Mouse (Mus musculus): ENCODE results near the gene Cldn12. TPM values are rescaled to one million over a fixed set of nuclear protein-coding genes. Genes with fewer than 3 reads are reported as not detected.

Gene Cldn12
- 14.1 and 16.9 TPM in 2 replicates for polyA plus RNA-seq (2014; fragmentation: Nextera tagmentation; extraction: Ambion mirVana)

GRCm38 (mm10) chr5:5514196-5515076 is at the start of gene Cldn12:
TSS of gene Cldn12 (minus strand) at chr5:5514958.
- H3K4me1 ChIP-seq (replicated peaks; ENCODE audit: control insufficient read depth, insufficient read depth, low read length) = no peaks in the 10 kb centered on the region
- under 1% methylated on average over 77 of the region's 79 CpGs for WGBS
- H3K4me2 ChIP-seq = peak within 1 kb of the TSS; percentile 85
- no peaks in the 10 kb centered on the region for H3K9me3 ChIP-seq (ENCODE audit: control insufficient read depth, low read length)
- no peaks in the 10 kb centered on the region for H3K27me3 ChIP-seq (replicated peaks; ENCODE audit: control insufficient read depth, insufficient read depth, low read length)
- peak; percentile 85 for ATAC-seq (replicated peaks; ENCODE audit: low FRiP score)
- peak within 1 kb of the TSS; percentile 55 for H3K4me3 ChIP-seq (ENCODE audit: low read depth, low read length)
- peak within 1 kb of the TSS; percentile 66 for H3K9ac ChIP-seq (ENCODE audit: low read depth, low read length)
- peak; percentile 85 for DNase-seq (ENCODE audit: low spot score)
- H3K27ac ChIP-seq (ENCODE audit: low read depth, low read length) = peak within 1 kb of the TSS; percentile 27; the same call in 1 of the 2 replicates
- H3K36me3 ChIP-seq (ENCODE audit: control insufficient read depth, insufficient read depth, low read length) = no peaks in the 10 kb centered on the region

- DNase-seq (ENCODE audit: low spot score) (no peak), ATAC-seq (replicated peaks; ENCODE audit: low FRiP score) (no peak)
- H3K36me3 ChIP-seq (ENCODE audit: control insufficient read depth, insufficient read depth, low read length) = no peaks in the 10 kb centered on the region
- no peak overlapping the region for H3K4me2 ChIP-seq
- no peaks in the 10 kb centered on the region for H3K27me3 ChIP-seq (replicated peaks; ENCODE audit: control insufficient read depth, insufficient read depth, low read length)
- no peaks in the 10 kb centered on the region; the same call in 1 of the 2 replicates for H3K4me1 ChIP-seq (replicated peaks; ENCODE audit: control insufficient read depth, insufficient read depth, low read length)
- H3K4me3 ChIP-seq (ENCODE audit: low read depth, low read length) = no peak overlapping the region
- no peak overlapping the region for H3K9ac ChIP-seq (ENCODE audit: low read depth, low read length)
- WGBS = 60% methylated on average over 3 of the region's 3 CpGs
- no peak overlapping the region for H3K27ac ChIP-seq (ENCODE audit: low read depth, low read length)
- H3K9me3 ChIP-seq (ENCODE audit: control insufficient read depth, low read length) = no peaks in the 10 kb centered on the region
Observed at GRCm38 (mm10) chr5:5562435-5562834, 47.7 kb upstream of the Cldn12 start.

- Histone ChIP-seq H3K27ac (ENCODE audit: low read depth, low read length) (no peak overlapping the region), H3K4me2 (no peak overlapping the region), H3K4me1 (replicated peaks; ENCODE audit: control insufficient read depth, insufficient read depth, low read length) (no peaks in the 10 kb centered on the region; the same call in 1 of the 2 replicates), H3K36me3 (ENCODE audit: control insufficient read depth, insufficient read depth, low read length) (no peaks in the 10 kb centered on the region), H3K9ac (ENCODE audit: low read depth, low read length) (no peak overlapping the region), H3K4me3 (ENCODE audit: low read depth, low read length) (no peak overlapping the region), H3K9me3 (ENCODE audit: control insufficient read depth, low read length) (no peaks in the 10 kb centered on the region), H3K27me3 (replicated peaks; ENCODE audit: control insufficient read depth, insufficient read depth, low read length) (no peaks in the 10 kb centered on the region)
- no peak for DNase-seq (ENCODE audit: low spot score)
- no peak for ATAC-seq (replicated peaks; ENCODE audit: low FRiP score)
- 62% methylated on average over 4 of the region's 4 CpGs for WGBS
Observed at GRCm38 (mm10) chr5:5561041-5561706, 46.4 kb upstream of the Cldn12 start.

- peaks cover 4% of the 10 kb centered on the region; the same call in 1 of the 2 replicates for H3K36me3 ChIP-seq (ENCODE audit: control insufficient read depth, insufficient read depth, low read length)
- H3K9ac ChIP-seq (ENCODE audit: low read depth, low read length) = peak overlapping the region; percentile 82
- DNase-seq (ENCODE audit: low spot score) = no peak
- H3K27ac ChIP-seq (ENCODE audit: low read depth, low read length) = no peak overlapping the region
- no peaks in the 10 kb centered on the region; the same call in 1 of the 2 replicates for H3K4me1 ChIP-seq (replicated peaks; ENCODE audit: control insufficient read depth, insufficient read depth, low read length)
- peak overlapping the region; percentile 76 for H3K4me2 ChIP-seq
- H3K27me3 ChIP-seq (replicated peaks; ENCODE audit: control insufficient read depth, insufficient read depth, low read length) = no peaks in the 10 kb centered on the region
- H3K4me3 ChIP-seq (ENCODE audit: low read depth, low read length) = peak overlapping the region; percentile 78
- no peaks in the 10 kb centered on the region for H3K9me3 ChIP-seq (ENCODE audit: control insufficient read depth, low read length)
- no peak for ATAC-seq (replicated peaks; ENCODE audit: low FRiP score)
- WGBS = 47% methylated on average over 8 of the region's 8 CpGs
Observed at GRCm38 (mm10) chr5:5559798-5560197, 45.0 kb upstream of the Cldn12 start.

GRCm38 (mm10) chr5:5559079-5559740 is 44.5 kb upstream of the Cldn12 start, which contains the start of gene Gtpbp10:
TSS of gene Gtpbp10 (minus strand) at chr5:5559538.
- Histone ChIP-seq H3K9me3 (ENCODE audit: control insufficient read depth, low read length) (no peaks in the 10 kb centered on the region), H3K9ac (ENCODE audit: low read depth, low read length) (peak within 1 kb of the TSS; percentile 82), H3K27ac (ENCODE audit: low read depth, low read length) (peak within 1 kb of the TSS; percentile 65; the same call in 1 of the 2 replicates), H3K27me3 (replicated peaks; ENCODE audit: control insufficient read depth, insufficient read depth, low read length) (no peaks in the 10 kb centered on the region), H3K4me1 (replicated peaks; ENCODE audit: control insufficient read depth, insufficient read depth, low read length) (no peaks in the 10 kb centered on the region; the same call in 1 of the 2 replicates), H3K36me3 (ENCODE audit: control insufficient read depth, insufficient read depth, low read length) (peaks cover 10% of the 10 kb centered on the region), H3K4me3 (ENCODE audit: low read depth, low read length) (peak within 1 kb of the TSS; percentile 78), H3K4me2 (peak within 1 kb of the TSS; percentile 76)
- under 1% methylated on average over 43 of the region's 43 CpGs for WGBS
- peak; percentile 94 for ATAC-seq (replicated peaks; ENCODE audit: low FRiP score)
- peak; percentile 92 for DNase-seq (ENCODE audit: low spot score)

- Histone ChIP-seq H3K4me1 (replicated peaks; ENCODE audit: control insufficient read depth, insufficient read depth, low read length) (no peaks in the 10 kb centered on the region), H3K4me2 (no peak overlapping the region), H3K9me3 (ENCODE audit: control insufficient read depth, low read length) (no peaks in the 10 kb centered on the region), H3K9ac (ENCODE audit: low read depth, low read length) (no peak overlapping the region), H3K27me3 (replicated peaks; ENCODE audit: control insufficient read depth, insufficient read depth, low read length) (no peaks in the 10 kb centered on the region), H3K36me3 (ENCODE audit: control insufficient read depth, insufficient read depth, low read length) (peaks cover 18% of the 10 kb centered on the region), H3K27ac (ENCODE audit: low read depth, low read length) (no peak overlapping the region), H3K4me3 (ENCODE audit: low read depth, low read length) (no peak overlapping the region)
- WGBS = 95% methylated on average over 1 of the region's 1 CpGs
- ATAC-seq (replicated peaks; ENCODE audit: low FRiP score) = no peak
- no peak for DNase-seq (ENCODE audit: low spot score)
Observed at GRCm38 (mm10) chr5:5551110-5551509, 36.4 kb upstream of the Cldn12 start.

- Histone ChIP-seq H3K27me3 (replicated peaks; ENCODE audit: control insufficient read depth, insufficient read depth, low read length) (no peaks in the 10 kb centered on the region), H3K9ac (ENCODE audit: low read depth, low read length) (no peak overlapping the region), H3K4me3 (ENCODE audit: low read depth, low read length) (no peak overlapping the region), H3K4me1 (replicated peaks; ENCODE audit: control insufficient read depth, insufficient read depth, low read length) (no peaks in the 10 kb centered on the region), H3K36me3 (ENCODE audit: control insufficient read depth, insufficient read depth, low read length) (peaks cover 18% of the 10 kb centered on the region), H3K27ac (ENCODE audit: low read depth, low read length) (no peak overlapping the region), H3K4me2 (no peak overlapping the region), H3K9me3 (ENCODE audit: control insufficient read depth, low read length) (no peaks in the 10 kb centered on the region)
- DNase-seq (ENCODE audit: low spot score) = no peak
- ATAC-seq (replicated peaks; ENCODE audit: low FRiP score) = no peak
- 70% methylated on average over 3 of the region's 3 CpGs for WGBS
Observed at GRCm38 (mm10) chr5:5540385-5540784, 25.6 kb upstream of the Cldn12 start.

- Histone ChIP-seq H3K4me3 (ENCODE audit: low read depth, low read length) (no peak overlapping the region), H3K27ac (ENCODE audit: low read depth, low read length) (no peak overlapping the region), H3K9me3 (ENCODE audit: control insufficient read depth, low read length) (no peaks in the 10 kb centered on the region), H3K36me3 (ENCODE audit: control insufficient read depth, insufficient read depth, low read length) (peaks cover 18% of the 10 kb centered on the region), H3K4me2 (no peak overlapping the region), H3K4me1 (replicated peaks; ENCODE audit: control insufficient read depth, insufficient read depth, low read length) (no peaks in the 10 kb centered on the region), H3K27me3 (replicated peaks; ENCODE audit: control insufficient read depth, insufficient read depth, low read length) (no peaks in the 10 kb centered on the region), H3K9ac (ENCODE audit: low read depth, low read length) (no peak overlapping the region)
- 70% methylated on average over 3 of the region's 3 CpGs for WGBS
- DNase-seq (ENCODE audit: low spot score) = no peak
- peak; percentile 57; the same call in 1 of the 2 replicates for ATAC-seq (replicated peaks; ENCODE audit: low FRiP score)
Observed at GRCm38 (mm10) chr5:5539771-5540170, 25.0 kb upstream of the Cldn12 start.

Measured in liver, embryonic 11.5 days (tissue).